Mouse (Mus musculus) thymus, adult 2 months (tissue): ENCODE measurements around the gene Olfr512. TPM values are rescaled to one million over a fixed set of nuclear protein-coding genes. Genes with fewer than 3 reads are reported as not detected.

Experiments used
- DNase-seq: peaks from one replicate; pipeline ENCODE4 v3.0.0; 2021
- H3K27ac ChIP-seq: fragments of 200-500 bp; 2 replicates; pipeline ENCODE4 v1.5.1; 2012; ENCODE audit warnings: low read length, control low read depth; ENCODE audit not compliant: control insufficient read depth, insufficient read depth
- H3K27me3 ChIP-seq: fragments of 200-500 bp; 2 replicates; pipeline ENCODE4 v1.6.1; 2012; ENCODE audit warnings: mild to moderate bottlenecking, low read length, moderate library complexity, mixed read lengths; ENCODE audit not compliant: control insufficient read depth, insufficient read depth
- H3K36me3 ChIP-seq: fragments of 200-500 bp; 2 replicates; pipeline ENCODE4 v1.6.1; 2012; ENCODE audit warnings: mild to moderate bottlenecking, low read length, moderate library complexity; ENCODE audit not compliant: control insufficient read depth, insufficient read depth
- H3K4me1 ChIP-seq: fragments of 200-500 bp; replicated peaks from 2 replicates; pipeline ENCODE4 v1.6.1; 2012; ENCODE audit warnings: low read length; ENCODE audit not compliant: control insufficient read depth, insufficient read depth
- H3K4me3 ChIP-seq: fragments of 200-500 bp; 2 replicates; pipeline ENCODE4 v1.5.1; 2012; ENCODE audit warnings: mild to moderate bottlenecking, low read length, control low read depth, moderate library complexity; ENCODE audit not compliant: control insufficient read depth, insufficient read depth
- CTCF ChIP-seq: fragments of 200-500 bp; IDR thresholded peaks from 2 replicates; pipeline ENCODE4 v1.5.1; 2012; ENCODE audit warnings: mild to moderate bottlenecking, control low read depth, low read length, moderate library complexity, borderline replicate concordance; ENCODE audit not compliant: control insufficient read depth, poor library complexity, insufficient read depth; ENCODE audit errors: extremely low read depth
- POLR2A ChIP-seq: fragments of 200-500 bp; IDR thresholded peaks from 2 replicates; pipeline ENCODE4 v1.6.1; 2012; ENCODE audit warnings: mild to moderate bottlenecking, low read length, control low read depth, moderate library complexity; ENCODE audit not compliant: control insufficient read depth, poor library complexity, insufficient read depth; ENCODE audit errors: extremely low read depth
- WGBS: fragments of 180-500 bp; shearing (Covaris S2); methylation state at CpG from one replicate; pipeline ENCODE4 v1.1.7; 2018; 5-methylcytosine and 5-hydroxymethylcytosine counted together
- polyA plus RNA-seq: library from polyadenylated mRNA; depleted of rRNA; stranded (reverse); fragments of >200 nt; gene quantifications from 2 replicates; pipeline ENCODE4 v1.2.3, GENCODE M21; 2012; rRNA removed

Olfr512 gene
- polyA plus RNA-seq: not detected in 2 replicates

DNA sequence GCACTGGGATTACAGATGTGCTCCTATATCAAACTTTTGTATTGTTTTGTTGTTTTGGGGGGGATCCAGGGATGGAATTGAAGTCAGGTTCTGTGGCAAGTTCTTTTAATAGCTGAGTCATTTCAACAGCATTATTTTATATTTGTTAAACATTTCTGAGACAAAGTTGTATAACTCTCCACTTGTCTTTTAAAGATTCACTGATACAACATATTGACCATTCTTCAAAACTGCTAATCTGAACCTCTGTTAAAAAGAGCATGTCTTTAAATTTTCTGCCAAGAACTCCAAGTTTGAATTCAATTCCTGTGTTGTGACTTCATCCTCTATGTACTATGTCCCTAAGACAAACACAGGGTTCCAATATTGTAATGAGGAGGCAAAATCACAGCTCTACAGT is at the start of gene Olfr512:
Gene Olfr512, plus strand, starts transcription at position 301 of the 400 bp plus-strand sequence.
- no peak for DNase-seq
- H3K4me1 ChIP-seq: no peaks in the 10 kb centered on the region
- H3K27me3 ChIP-seq: no peaks in the 10 kb centered on the region
- H3K27ac ChIP-seq: no peak within 1 kb of the TSS
- TF ChIP-seq POLR2A (no peak), CTCF (no peak)
- H3K36me3 ChIP-seq: no peaks in the 10 kb centered on the region
- H3K4me3 ChIP-seq: no peak within 1 kb of the TSS

DNA sequence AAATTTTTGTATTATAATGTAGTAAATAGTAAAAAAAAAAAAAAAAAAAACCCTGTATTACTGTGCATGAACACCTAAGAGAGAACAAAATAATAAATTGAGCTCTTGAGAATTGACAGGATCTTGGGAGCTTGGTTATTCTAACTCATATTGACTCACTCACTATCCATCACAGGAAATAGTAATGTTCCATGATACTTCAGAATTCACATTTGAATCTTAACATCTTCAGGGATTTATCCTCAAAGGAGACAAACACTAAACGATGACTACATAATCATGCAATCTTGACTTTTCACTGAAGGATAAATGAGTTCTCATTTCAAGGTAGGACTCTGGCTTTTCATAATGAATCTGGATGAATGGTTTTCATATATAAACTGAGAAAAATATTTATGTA is 47.0 kb upstream of the Olfr512 start, which contains the start of gene Olfr510:
Gene Olfr510, plus strand, starts transcription at position 301 of the 400 bp plus-strand sequence.
- H3K27me3 ChIP-seq: no peaks in the 10 kb centered on the region
- H3K4me1 ChIP-seq: no peaks in the 10 kb centered on the region
- no peak for DNase-seq
- 96% methylated on average over 1 of the region's 1 CpGs for WGBS
- H3K4me3 ChIP-seq: no peak within 1 kb of the TSS
- H3K27ac ChIP-seq: no peak within 1 kb of the TSS
- TF ChIP-seq POLR2A: no peak
- no peak for TF ChIP-seq CTCF
- no peaks in the 10 kb centered on the region for H3K36me3 ChIP-seq

DNA sequence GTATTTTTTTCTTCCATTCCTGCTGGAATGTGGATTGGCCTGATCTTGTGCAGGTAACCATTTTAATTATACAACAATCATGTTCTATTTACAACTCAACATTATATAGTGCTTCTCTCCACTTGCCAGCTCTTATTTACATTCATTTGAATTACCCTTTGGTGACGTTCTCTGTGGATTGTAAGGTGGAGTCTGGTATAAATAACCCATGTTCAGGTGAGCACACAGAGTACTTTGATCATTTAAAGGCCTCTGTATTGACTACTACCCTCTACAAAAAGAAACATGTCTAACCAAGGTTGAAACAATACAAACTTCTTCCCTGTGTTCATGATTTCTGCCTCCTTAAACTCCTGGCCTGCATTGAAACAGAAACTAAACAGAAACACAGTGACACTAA is 42.1 kb upstream of the Olfr512 start:
- no peaks in the 10 kb centered on the region for H3K27me3 ChIP-seq
- no peak for DNase-seq
- no peak overlapping the region for H3K4me3 ChIP-seq
- TF ChIP-seq CTCF: no peak
- no peak for TF ChIP-seq POLR2A
- no peaks in the 10 kb centered on the region for H3K36me3 ChIP-seq
- 68% methylated on average over 1 of the region's 1 CpGs for WGBS
- H3K4me1 ChIP-seq: no peaks in the 10 kb centered on the region
- no peak overlapping the region for H3K27ac ChIP-seq

DNA sequence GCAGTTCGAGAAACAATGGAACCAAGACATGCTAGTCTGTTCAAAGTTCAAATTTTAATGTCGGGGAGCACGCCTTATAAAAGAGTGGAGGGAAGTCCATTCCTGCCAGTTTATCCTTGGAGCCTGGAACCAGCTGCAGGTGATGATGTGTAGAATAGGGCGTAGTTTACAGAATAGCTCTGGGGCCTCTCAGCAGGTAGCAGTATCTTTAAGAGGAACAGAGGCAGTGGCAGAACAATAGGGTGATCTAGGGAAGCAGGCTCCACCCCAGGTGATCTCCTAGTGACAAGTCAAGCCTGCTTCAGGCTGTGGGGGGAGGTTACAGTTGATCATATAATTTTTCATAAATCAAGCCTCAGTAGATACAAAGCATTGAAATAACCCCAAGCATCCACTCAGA is 34.2 kb upstream of the Olfr512 start:
- no peaks in the 10 kb centered on the region for H3K4me1 ChIP-seq
- no peaks in the 10 kb centered on the region for H3K36me3 ChIP-seq
- WGBS: 84% methylated on average over 4 of the region's 4 CpGs
- no peaks in the 10 kb centered on the region for H3K27me3 ChIP-seq
- H3K27ac ChIP-seq: no peak overlapping the region
- H3K4me3 ChIP-seq: no peak overlapping the region
- TF ChIP-seq POLR2A (no peak), CTCF (no peak)
- DNase-seq: no peak

DNA sequence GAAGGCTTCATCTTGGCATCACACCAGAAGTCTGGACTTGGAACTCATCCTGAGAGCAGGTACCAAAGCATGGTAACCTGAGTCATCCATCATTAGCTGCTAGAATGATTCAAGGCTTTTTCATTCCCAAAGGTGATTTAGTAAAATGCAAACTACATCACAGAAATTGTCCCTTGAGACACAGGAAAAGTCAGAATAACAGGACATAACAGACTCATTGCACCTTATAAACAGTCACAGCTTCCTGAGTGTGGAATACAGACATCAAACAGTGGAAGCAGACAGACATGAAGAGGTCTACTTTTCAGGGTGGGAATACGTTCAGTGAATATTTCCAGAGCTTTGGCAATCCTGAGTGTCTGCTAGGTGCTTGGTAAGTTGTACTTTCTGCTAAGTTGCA is 37.6 kb downstream of the Olfr512 start, which contains the start of gene Olfr513:
Gene Olfr513, plus strand, starts transcription at position 301 of the 400 bp plus-strand sequence.
- no peak within 1 kb of the TSS for H3K4me3 ChIP-seq
- no peaks in the 10 kb centered on the region for H3K36me3 ChIP-seq
- DNase-seq: no peak
- H3K27ac ChIP-seq: no peak within 1 kb of the TSS
- WGBS: 59% methylated on average over 1 of the region's 1 CpGs
- TF ChIP-seq CTCF (no peak), POLR2A (no peak)
- H3K4me1 ChIP-seq: no peaks in the 10 kb centered on the region
- no peaks in the 10 kb centered on the region for H3K27me3 ChIP-seq

DNA sequence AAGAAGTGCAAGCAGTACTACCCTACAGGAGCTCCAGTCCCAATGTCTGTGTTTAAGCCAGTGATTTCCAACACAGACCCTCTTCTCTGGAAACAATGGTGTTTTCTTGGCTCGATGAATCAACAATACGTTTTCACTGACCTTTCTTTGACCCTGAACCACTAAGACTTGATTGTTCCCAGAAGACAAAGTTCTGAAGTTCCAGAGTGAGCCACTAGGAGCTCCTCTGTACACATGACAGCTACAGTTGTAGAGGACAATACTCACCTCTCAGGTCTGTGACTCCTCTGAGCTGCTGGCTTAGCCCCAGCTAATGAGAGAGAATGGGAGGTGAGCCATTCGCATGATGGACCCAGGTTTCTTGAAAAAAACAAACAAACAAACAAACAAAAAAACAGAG is 47.3 kb downstream of the Olfr512 start:
- H3K36me3 ChIP-seq: no peaks in the 10 kb centered on the region
- WGBS: 38% methylated on average over 3 of the region's 3 CpGs

More for the DNA sequence above, 47.3 kb downstream of the Olfr512 start:
- H3K4me1 ChIP-seq: no peaks in the 10 kb centered on the region
- H3K4me3 ChIP-seq: no peak overlapping the region
- no peak for DNase-seq
- H3K27ac ChIP-seq: no peak overlapping the region
- TF ChIP-seq POLR2A (no peak), CTCF (no peak)
- no peaks in the 10 kb centered on the region for H3K27me3 ChIP-seq

Other genes with a start within 250 kb of the Olfr512 start
- not detected in 2 replicates for gene Olfr498, start 248.0 kb upstream of the Olfr512 start, polyA plus RNA-seq
- gene Olfr502, start 188.3 kb upstream of the Olfr512 start, polyA plus RNA-seq: not detected in 2 replicates
- not detected in 2 replicates for gene Olfr503, start 168.8 kb upstream of the Olfr512 start, polyA plus RNA-seq
- gene Olfr504, start 147.5 kb upstream of the Olfr512 start, polyA plus RNA-seq: not detected in 2 replicates
- not detected in 2 replicates for gene Olfr506, start 102.5 kb upstream of the Olfr512 start, polyA plus RNA-seq
- not detected in 2 replicates for gene Olfr507, start 91.5 kb upstream of the Olfr512 start, polyA plus RNA-seq
- gene Olfr508, start 83.3 kb upstream of the Olfr512 start, polyA plus RNA-seq: not detected in 2 replicates
- gene Olfr509, start 61.4 kb upstream of the Olfr512 start, polyA plus RNA-seq: not detected in 2 replicates
- gene Olfr510, start 46.9 kb upstream of the Olfr512 start, polyA plus RNA-seq: not detected in 2 replicates
- gene Olfr513, start 37.7 kb downstream of the Olfr512 start, polyA plus RNA-seq: not detected in 2 replicates
- gene Olfr514, start 112.7 kb downstream of the Olfr512 start, polyA plus RNA-seq: not detected in 2 replicates
- not detected in 2 replicates for gene Olfr516, start 137.2 kb downstream of the Olfr512 start, polyA plus RNA-seq
- gene Olfr517, start 159.1 kb downstream of the Olfr512 start, polyA plus RNA-seq: 0.20 TPM in 1 of 2 replicates, not detected in the other
- gene Olfr518, start 171.7 kb downstream of the Olfr512 start, polyA plus RNA-seq: not detected in 2 replicates
- not detected in 2 replicates for gene Olfr519, start 181.1 kb downstream of the Olfr512 start, polyA plus RNA-seq
- 0.09 and 0.27 TPM in 2 replicates for gene Nlrp10, start 216.9 kb downstream of the Olfr512 start, polyA plus RNA-seq
- gene Eif3f, start 221.1 kb downstream of the Olfr512 start, polyA plus RNA-seq: 161 and 309 TPM in 2 replicates
- 0.54 and 0.66 TPM in 2 replicates for gene Tub, start 237.0 kb downstream of the Olfr512 start, polyA plus RNA-seq